11 mouse cellular contexts compared by ENCODE assay signal in genomic region chr14:16433206-16433605, GRCm38 (mm10).
DNase-seq lines count a peak whose midpoint lies in the region; ATAC-seq lines count a peak whose summit lies in the region.
"Had no signal": no experiment of that assay in that cellular context is flagged by ENCODE, and none has a peak within 500 bp of the region (broad histone marks: within the 10 kb centered on the region; RNA-seq: fewer than 3 reads in every experiment).

No protein-coding gene starts in this region.

- peaks cover 85% of the 10 kb centered on the region for H3K36me3 ChIP-seq in heart, embryonic 13.5 days
- H3K36me3 ChIP-seq in heart, embryonic 15.5 days: peaks cover 23% of the 10 kb centered on the region

- H3K4me1 ChIP-seq in heart, embryonic 13.5 days: peaks cover 32% of the 10 kb centered on the region
- H3K4me1 ChIP-seq in heart, embryonic 15.5 days (replicated peaks): peaks cover 20% of the 10 kb centered on the region
- H3K4me1 ChIP-seq: limb, embryonic 12.5 days; neural tube, embryonic 13.5 days had no signal

- DNase-seq in heart, postnatal 14 days: no peak
- peak; percentile 96 for DNase-seq in 3T3-L1 (ENCODE audit: low read depth, low spot score)
- peak; percentile 75 for DNase-seq in Muller cell, postnatal 12 days (ENCODE audit: inconsistent ontology term)
- DNase-seq in cerebellum, adult 11-12 months: no peak
- DNase-seq in liver: no peak
- no peak for DNase-seq in spleen, postnatal 10 days (ENCODE audit: low spot score in 2 of 2)
- DNase-seq: embryo, embryonic 11 days had no signal

- intact Hi-C loops in heart, postnatal 14 days (cut with DNase I): loop anchor here (10.0 kb wide), 2 partner anchors 302 to 652 kb away; no protein-coding TSS in a partner anchor

- H3K27me3 ChIP-seq in heart, embryonic 13.5 days (replicated peaks): no peaks in the 10 kb centered on the region
- no peaks in the 10 kb centered on the region for H3K27me3 ChIP-seq in heart, embryonic 15.5 days
- H3K27me3 ChIP-seq: limb, embryonic 12.5 days; neural tube, embryonic 13.5 days had no signal

- no peak for ATAC-seq in heart, embryonic 13.5 days (ENCODE audit: extremely low read depth, insufficient number of reproducible peaks, low FRiP score, low TSS enrichment)
- peak; percentile 75 for ATAC-seq in heart, embryonic 15.5 days (replicated peaks; ENCODE audit: insufficient number of reproducible peaks, insufficient read depth, low FRiP score, low read depth)

- no peak overlapping the region for H3K4me3 ChIP-seq in heart, embryonic 13.5 days
- no peak overlapping the region for H3K4me3 ChIP-seq in heart, embryonic 15.5 days
- H3K4me3 ChIP-seq: limb, embryonic 12.5 days; neural tube, embryonic 13.5 days had no signal

- WGBS in heart, embryonic 13.5 days: 44% methylated on average over 2 of the region's 2 CpGs
- WGBS in heart, embryonic 15.5 days: 38% methylated on average over 2 of the region's 2 CpGs

- H3K4me2 ChIP-seq in heart, embryonic 13.5 days: no peak overlapping the region
- no peak overlapping the region for H3K4me2 ChIP-seq in heart, embryonic 15.5 days
- H3K4me2 ChIP-seq: limb, embryonic 12.5 days; neural tube, embryonic 13.5 days had no signal

- no peaks in the 10 kb centered on the region for H3K9me3 ChIP-seq in heart, embryonic 13.5 days
- H3K9me3 ChIP-seq in heart, embryonic 15.5 days (replicated peaks): no peaks in the 10 kb centered on the region
- H3K9me3 ChIP-seq: limb, embryonic 12.5 days; neural tube, embryonic 13.5 days had no signal

- H3K9ac ChIP-seq in heart, embryonic 13.5 days: no peak overlapping the region
- no peak overlapping the region for H3K9ac ChIP-seq in heart, embryonic 15.5 days
- H3K9ac ChIP-seq: limb, embryonic 12.5 days; neural tube, embryonic 13.5 days had no signal

- peak overlapping the region; percentile 89 for H3K27ac ChIP-seq in heart, embryonic 13.5 days (replicated peaks)
- H3K27ac ChIP-seq in heart, embryonic 15.5 days: peak overlapping the region; percentile 87
- H3K27ac ChIP-seq: limb, embryonic 12.5 days; neural tube, embryonic 13.5 days had no signal

Comparison
In these comparisons a context has a peak if more than half of its experiments do, and no peak if none do; other contexts are left out.
1. DNase-seq: peak in 3T3-L1 (single experiment) and Muller cell, postnatal 12 days (single experiment); none in heart, postnatal 14 days (0 of 2), cerebellum, adult 11-12 months (single experiment), liver (single experiment) and spleen, postnatal 10 days (0 of 2).